Comparison of ENCODE assay signal across 13 mouse cellular contexts in genomic region chr11:44701221-44701810, GRCm38 (mm10).
DNase-seq lines count a peak whose midpoint lies in the region; ATAC-seq and TF ChIP-seq lines count a peak whose summit lies in the region.
"Had no signal": no experiment of that assay in that cellular context is flagged by ENCODE, and none has a peak within 500 bp of the region (broad histone marks: within the 10 kb centered on the region; RNA-seq: fewer than 3 reads in every experiment).

No protein-coding gene starts in this region.

- no peak for TF ChIP-seq CTCF in gastrocnemius, adult 2 months (IDR thresholded peaks at IDR 0.05)

- no peak overlapping the region for H3K9ac ChIP-seq in kidney, embryonic 15.5 days
- no peak overlapping the region for H3K9ac ChIP-seq in hindbrain, embryonic 15.5 days
- no peak overlapping the region for H3K9ac ChIP-seq in neural tube, embryonic 13.5 days

- DNase-seq in gastrocnemius, adult 2 months, result no peak
- DNase-seq in gastrocnemius, postnatal 10 days, result no peak
- DNase-seq in kidney, postnatal 10 days, result no peak
- DNase-seq in adrenal gland, postnatal 14 days, result no peak
- no peak for DNase-seq in left cerebral cortex, adult 9 months (ENCODE audit: low spot score in 2 of 2)
- DNase-seq: adrenal gland, postnatal 25 days; layer of hippocampus, adult 9-11 months; lung, postnatal 4 days had no signal

- intact Hi-C loops in gastrocnemius, adult 2 months (cut with DNase I), result no loop called here

- no peaks in the 10 kb centered on the region for H3K27me3 ChIP-seq in kidney, embryonic 15.5 days
- no peaks in the 10 kb centered on the region for H3K27me3 ChIP-seq in hindbrain, embryonic 15.5 days
- no peaks in the 10 kb centered on the region for H3K27me3 ChIP-seq in neural tube, embryonic 13.5 days

- peak overlapping the region; percentile 74 for H3K27ac ChIP-seq in gastrocnemius, adult 2 months
- H3K27ac ChIP-seq in kidney, embryonic 15.5 days, result peak overlapping the region; percentile 77
- H3K27ac ChIP-seq in hindbrain, embryonic 15.5 days (replicated peaks), result peak overlapping the region; percentile 29; the same call in 1 of the 2 replicates
- peak overlapping the region; percentile 74 for H3K27ac ChIP-seq in neural tube, embryonic 13.5 days (replicated peaks)

- no peaks in the 10 kb centered on the region for H3K9me3 ChIP-seq in kidney, embryonic 15.5 days (replicated peaks)
- no peaks in the 10 kb centered on the region for H3K9me3 ChIP-seq in hindbrain, embryonic 15.5 days
- H3K9me3 ChIP-seq in neural tube, embryonic 13.5 days, result no peaks in the 10 kb centered on the region

- H3K36me3 ChIP-seq in kidney, embryonic 15.5 days, result no peaks in the 10 kb centered on the region
- H3K36me3 ChIP-seq in hindbrain, embryonic 15.5 days, result no peaks in the 10 kb centered on the region
- H3K36me3 ChIP-seq in neural tube, embryonic 13.5 days, result no peaks in the 10 kb centered on the region

- no peak overlapping the region for H3K4me2 ChIP-seq in kidney, embryonic 15.5 days
- H3K4me2 ChIP-seq in hindbrain, embryonic 15.5 days, result no peak overlapping the region
- no peak overlapping the region for H3K4me2 ChIP-seq in neural tube, embryonic 13.5 days

- H3K4me3 ChIP-seq in gastrocnemius, adult 2 months, result no peak overlapping the region
- no peak overlapping the region for H3K4me3 ChIP-seq in kidney, embryonic 15.5 days (replicated peaks)
- H3K4me3 ChIP-seq in hindbrain, embryonic 15.5 days, result no peak overlapping the region
- no peak overlapping the region for H3K4me3 ChIP-seq in neural tube, embryonic 13.5 days
- H3K4me3 ChIP-seq: myocyte had no signal

- 45% methylated on average over 11 of the region's 11 CpGs for WGBS in kidney, embryonic 15.5 days
- 38% methylated on average over 11 of the region's 11 CpGs for WGBS in hindbrain, embryonic 15.5 days
- WGBS in neural tube, embryonic 13.5 days, result 43% methylated on average over 11 of the region's 11 CpGs

- peaks cover 22% of the 10 kb centered on the region for H3K4me1 ChIP-seq in kidney, embryonic 15.5 days
- peaks cover 23% of the 10 kb centered on the region for H3K4me1 ChIP-seq in hindbrain, embryonic 15.5 days (replicated peaks)
- H3K4me1 ChIP-seq in neural tube, embryonic 13.5 days (replicated peaks), result peaks cover 54% of the 10 kb centered on the region

- ATAC-seq in kidney, embryonic 15.5 days (replicated peaks; ENCODE audit: low FRiP score), result no peak
- no peak for ATAC-seq in hindbrain, embryonic 15.5 days (ENCODE audit: low FRiP score, low read depth)
- no peak for ATAC-seq in neural tube, embryonic 13.5 days (ENCODE audit: low read depth)
- ATAC-seq: inflammation-experienced regulatory T-cells, adult 6 months had no signal
